Mouse (Mus musculus) olfactory bulb, adult 2 months (tissue): ENCODE data around the gene Nampt.

Source experiments
- CTCF ChIP-seq: fragments of 200-500 bp; IDR thresholded peaks from 2 replicates; pipeline ENCODE4 v1.5.1; 2012; ENCODE audit warnings: low read depth, mild to moderate bottlenecking, low read length, moderate library complexity; ENCODE audit not compliant: insufficient read depth
- POLR2A ChIP-seq: fragments of 200-500 bp; IDR thresholded peaks from 2 replicates; pipeline ENCODE4 v1.6.1; 2012; ENCODE audit warnings: mild to moderate bottlenecking, low read depth, low read length, moderate library complexity; ENCODE audit not compliant: insufficient read depth

DNA sequence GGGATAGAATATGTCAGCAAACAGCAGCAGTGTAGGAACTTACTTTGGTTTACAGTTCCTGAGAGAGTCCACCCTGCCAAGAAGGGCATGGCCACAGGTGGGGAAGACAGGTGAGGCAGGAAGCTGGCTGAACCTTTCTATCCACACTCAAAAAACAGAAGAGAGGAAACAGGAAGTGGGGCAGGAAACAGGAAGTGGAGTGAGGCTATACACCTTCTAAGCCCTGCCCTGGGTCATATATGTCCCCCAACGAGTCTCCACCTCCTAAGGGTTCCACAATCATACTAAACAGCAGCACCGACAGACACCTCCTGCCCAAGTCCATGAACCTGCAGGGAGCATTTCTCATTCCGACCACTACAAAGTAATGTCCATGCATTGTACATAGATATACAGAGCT is 81.7 kb downstream of the Nampt start:
- no peak for TF ChIP-seq POLR2A
- TF ChIP-seq CTCF = no peak
